Mouse (Mus musculus) layer of hippocampus, adult 18-20 months (tissue): Measurements from ENCODE around the gene Stam. TPM values are rescaled to one million over a fixed set of nuclear protein-coding genes. Genes with fewer than 3 reads are reported as not detected.
"Not testable (repeated sequence)": the region's sequence is repeated elsewhere in the genome, so short reads cannot be mapped to it uniquely, and the experiment has no call there.

Source experiments
- DNase-seq, 2 experiments: peaks; one replicate each; pipeline ENCODE4 v3.0.0; 2022; ENCODE audit warnings: low spot score in 2 of 2
- long read RNA-seq: library from polyadenylated mRNA; stranded (forward); transcript quantifications from one replicate; pipeline ENCODE4 v2.0.0, GENCODE M21; 2021
- total RNA-seq, 2 experiments: library from RNA; stranded (reverse); gene quantifications; 2 replicates each; pipeline ENCODE4 v1.2.3; 2021

Gene Stam
- 10 to 100 TPM; 89.2 to 91.4 TPM for total RNA-seq
- long read RNA-seq, full-length matches to known transcripts = 12 of 22 reads
- long read RNA-seq, partial matches to known transcripts = 9 of 22 reads
- long read RNA-seq, other reads (novel, unspliced or antisense) = 1 of 22 reads

DNA sequence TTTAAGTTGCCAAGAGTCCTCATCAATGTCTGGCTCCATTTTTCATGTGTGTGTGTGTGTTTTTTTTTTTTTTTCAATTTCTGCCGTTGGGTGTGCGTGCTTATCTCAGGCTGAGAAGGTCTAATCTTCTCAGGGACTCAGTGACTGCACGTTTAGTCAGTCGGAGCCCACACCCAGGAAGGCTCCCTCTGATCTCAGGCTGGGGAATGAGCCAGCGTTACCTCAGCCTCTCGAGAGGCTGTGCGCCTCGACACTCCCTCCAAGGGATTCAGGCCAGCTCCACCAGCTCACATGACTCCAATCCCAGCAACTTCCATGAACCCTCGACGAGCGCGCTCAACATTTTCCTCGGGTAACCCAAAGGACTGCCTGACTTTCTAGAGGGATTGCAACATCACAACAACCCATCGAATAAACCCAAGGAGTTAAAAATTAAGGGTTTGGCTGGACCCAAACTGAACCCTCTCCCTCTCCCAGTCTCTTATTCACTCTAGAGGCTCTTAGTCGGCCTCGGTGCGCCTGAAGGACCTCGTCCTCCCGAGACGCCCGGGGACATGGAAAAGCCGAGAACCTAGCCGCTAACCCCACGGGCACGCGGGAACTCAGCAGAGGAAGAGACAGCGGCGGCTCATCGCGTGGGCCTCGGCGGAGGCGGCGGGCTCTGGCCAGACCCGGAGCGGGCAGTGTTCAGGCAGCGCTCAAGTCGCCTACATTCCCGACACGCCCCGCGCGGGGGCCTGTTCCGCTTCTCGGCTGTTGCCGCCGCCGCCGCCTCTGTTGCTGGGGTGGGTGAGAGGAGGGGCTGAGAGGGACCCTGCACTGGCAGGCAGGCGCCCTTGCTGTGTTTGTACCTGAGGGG, at the start of gene Stam:
TSS of gene Stam (plus strand) at position 737 of the 859 bp plus-strand sequence.
- DNase-seq = peak; percentile 85 to 91

DNA sequence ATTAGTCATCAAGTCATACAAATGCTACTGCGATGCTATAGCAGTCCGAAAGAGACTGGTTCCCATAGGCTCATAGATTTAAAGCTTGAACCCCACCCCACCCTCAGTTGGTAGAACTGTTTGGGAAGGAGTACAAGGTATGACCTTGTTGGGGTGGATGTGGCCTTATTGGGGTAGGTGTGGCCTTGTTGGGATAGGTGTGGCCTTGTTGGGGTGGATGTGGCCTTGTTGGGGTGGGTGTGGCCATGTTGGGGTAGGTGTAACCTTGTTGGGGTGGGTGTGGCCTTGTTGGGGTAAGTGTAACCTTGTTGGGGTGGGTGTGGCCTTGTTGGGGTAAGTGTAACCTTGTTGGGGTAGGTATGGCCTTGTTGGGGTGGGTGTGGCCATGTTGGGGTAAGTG, 32.6 kb upstream of the Stam start:
- DNase-seq = no peak

- DNase-seq = no peak
These were observed 30.9 kb upstream of the Stam start for GRCm38 (mm10) chr2:14043011-14043410.

GRCm38 (mm10) chr2:14043577-14044170, 30.2 kb upstream of the Stam start:
- DNase-seq = no peak

DNA sequence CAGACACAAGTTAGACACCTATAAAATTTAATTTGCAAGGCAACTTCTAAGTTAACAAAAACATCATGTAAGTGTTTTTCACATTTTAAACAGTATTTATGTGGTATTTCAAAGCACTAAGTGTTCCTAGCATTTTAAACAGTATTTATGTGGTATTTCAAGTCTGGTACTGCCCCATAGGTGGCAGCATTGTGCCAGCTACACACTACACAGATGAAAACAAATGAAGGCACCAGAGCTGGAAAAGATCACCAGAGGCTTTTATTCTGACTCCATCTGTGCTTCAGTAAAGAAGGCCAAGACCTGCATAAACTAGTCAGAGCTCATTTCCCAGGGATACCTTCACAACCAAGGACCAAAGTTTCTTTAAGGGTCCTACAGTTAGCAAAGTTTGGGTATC, 25.5 kb upstream of the Stam start:
- peak; percentile 61 to 91 for DNase-seq

DNA sequence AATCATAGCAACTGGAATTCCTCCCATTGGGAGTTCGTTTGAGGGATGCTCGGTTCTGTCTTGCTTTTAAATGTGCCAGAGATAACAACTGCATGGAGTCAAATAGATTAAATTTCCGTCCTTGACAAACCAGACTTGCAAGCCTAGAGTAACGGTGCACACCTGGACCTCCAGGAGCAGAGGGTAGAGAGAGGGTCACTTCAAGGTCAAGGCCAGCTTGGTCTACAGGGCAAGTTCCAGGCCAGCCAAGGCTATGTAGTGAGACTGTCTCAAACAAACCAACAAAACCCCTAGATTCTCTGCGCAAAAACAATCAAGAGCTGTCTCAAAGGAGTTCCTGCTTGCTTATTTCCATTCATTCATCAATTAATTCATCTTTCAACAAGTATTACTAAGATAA, 25.1 kb upstream of the Stam start:
- no peak for DNase-seq

GRCm38 (mm10) chr2:14053618-14054017, 20.3 kb upstream of the Stam start:
- no peak for DNase-seq

- no peak for DNase-seq
These were observed 19.7 kb upstream of the Stam start for GRCm38 (mm10) chr2:14054163-14054562.

DNA sequence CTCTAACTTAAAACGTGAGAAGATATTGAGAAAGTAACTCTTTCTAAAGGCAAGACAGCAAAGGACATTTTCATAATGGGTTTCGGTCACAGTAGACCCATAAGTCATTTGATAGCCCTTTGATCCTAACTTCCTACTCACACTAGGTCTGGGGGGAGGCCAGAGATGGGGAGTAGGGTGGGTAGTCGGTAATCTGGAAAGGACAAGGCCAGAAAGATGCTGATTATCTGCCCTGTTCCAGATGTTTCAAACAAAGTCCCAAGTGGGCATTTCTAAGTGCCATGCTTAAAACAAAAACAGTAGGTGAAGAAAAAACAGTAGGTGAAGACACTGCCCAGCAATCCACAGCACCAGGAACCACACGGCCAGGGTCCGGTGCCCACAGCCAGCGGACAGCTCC, 19.2 kb upstream of the Stam start:
- DNase-seq = no peak

DNA sequence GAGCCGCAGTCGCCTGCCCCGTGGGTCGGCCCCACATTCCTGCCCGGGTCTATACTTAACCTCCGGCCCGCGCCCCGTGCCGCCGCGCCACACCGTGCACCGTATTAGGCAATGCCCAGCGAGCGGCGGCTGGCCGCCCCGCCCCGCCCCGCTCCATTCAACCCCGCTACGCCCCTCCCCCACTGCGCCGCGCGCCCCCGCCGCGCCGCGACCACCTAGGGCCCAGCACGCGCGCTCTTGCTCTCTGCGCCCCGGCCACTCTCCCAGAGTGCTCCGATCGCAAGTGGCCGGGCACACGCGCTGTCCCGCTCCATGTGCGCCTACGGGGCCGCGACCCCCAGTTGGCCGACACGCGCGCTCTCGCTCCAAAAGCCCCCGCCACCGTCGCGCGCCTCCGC, 18.7 kb upstream of the Stam start:
- DNase-seq = no peak

GRCm38 (mm10) chr2:14055566-14056331, 18.1 kb upstream of the Stam start, which contains the start of gene Hacd1:
TSS of gene Hacd1 (minus strand) at chr2:14056135.
- DNase-seq = peak; percentile 73 to 79

GRCm38 (mm10) chr2:14065704-14066650, 7.9 kb upstream of the Stam start:
- DNase-seq = no peak

DNA sequence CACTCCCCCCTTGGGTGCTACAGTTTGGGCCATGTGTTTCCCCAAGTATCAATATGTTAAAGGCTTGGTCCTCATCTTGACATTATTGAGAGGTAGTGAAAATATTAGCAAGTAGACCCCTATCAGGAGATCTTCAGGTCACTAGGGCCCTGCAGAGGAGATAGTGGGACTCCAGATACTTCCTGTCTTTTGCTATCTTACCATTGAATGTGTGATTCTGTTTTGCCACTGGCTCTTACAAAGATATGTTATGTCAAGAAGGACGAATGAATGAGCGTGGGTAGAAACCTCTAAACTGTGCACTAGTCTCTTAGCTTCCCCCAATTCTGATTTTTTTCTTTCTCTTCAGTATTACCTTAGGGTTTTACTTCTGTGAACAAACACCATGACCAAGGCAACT, 4.9 kb upstream of the Stam start:
- no peak for DNase-seq

GRCm38 (mm10) chr2:14070466-14070865, 3.4 kb upstream of the Stam start:
- DNase-seq = peak; percentile 38 to 46

DNA sequence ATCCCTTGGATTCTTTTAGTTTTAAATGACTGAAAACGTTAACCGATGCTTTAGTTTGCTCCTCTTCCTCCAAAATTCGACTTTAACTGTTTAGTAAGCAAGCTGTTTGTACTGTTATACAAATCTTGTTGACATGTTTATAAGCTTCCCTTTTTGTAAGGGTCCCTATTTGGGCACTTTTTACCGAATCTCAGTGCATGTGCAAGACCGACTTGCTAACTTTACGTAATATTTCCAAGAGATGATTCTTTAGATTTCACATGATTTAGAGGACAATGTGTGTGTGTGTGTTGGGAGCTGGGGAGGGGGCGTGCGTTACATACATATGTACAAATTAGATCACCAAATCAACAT, 913 bp upstream of the Stam start:
- DNase-seq = no peak

DNA sequence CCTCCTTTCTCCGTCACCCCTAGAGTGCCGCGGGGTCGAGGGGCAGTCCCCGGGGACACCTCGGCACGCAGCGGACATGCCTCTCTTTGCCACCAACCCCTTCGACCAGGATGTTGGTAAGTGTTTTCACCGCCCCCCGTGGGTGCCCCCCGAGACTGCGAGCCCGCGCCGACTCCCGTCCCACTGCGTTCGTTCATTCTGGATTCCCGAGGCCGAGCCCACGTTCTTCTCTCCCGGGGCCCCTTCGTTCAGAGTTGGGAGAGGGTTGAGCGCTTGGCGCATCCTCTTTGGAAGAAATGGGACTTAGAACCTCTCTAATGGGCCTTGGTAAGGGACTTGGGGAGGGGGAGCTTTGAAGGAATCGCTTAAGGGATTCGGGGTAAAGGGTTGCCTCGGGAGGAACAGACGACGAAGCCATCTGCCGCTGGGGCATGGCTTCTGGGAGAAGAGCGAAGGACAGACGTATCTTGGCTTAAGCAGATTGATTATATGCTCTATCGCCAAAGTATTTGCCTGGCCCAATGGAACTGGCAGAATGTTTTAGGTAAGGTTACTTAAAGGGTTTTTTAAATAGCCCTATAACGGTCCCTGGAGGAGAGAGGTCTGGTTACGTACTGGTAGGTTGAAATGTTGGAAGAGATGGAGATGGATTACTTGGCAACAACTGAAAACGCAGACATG, 463 bp downstream of the Stam start:
- DNase-seq = no peak

DNA sequence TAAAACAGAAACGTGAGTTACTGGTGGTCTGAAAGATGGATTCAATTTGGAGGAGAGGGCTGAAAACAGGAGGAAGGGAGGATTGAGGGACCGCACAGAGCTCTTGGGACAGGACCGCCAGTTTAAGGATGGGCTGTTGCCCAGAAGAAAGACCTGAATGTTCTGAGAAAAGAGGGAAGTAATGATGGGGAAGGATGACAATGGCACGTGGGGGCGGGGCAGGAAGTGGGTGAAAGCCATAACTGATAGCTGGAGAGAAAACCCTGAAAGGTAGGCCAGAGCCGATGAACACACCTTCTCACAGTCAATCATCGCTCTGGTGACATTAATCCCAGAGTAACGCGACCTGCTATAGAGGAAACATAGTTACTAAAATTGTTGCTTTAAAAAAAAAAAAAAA, 4.6 kb downstream of the Stam start:
- DNase-seq = not testable (repeated sequence)

DNA sequence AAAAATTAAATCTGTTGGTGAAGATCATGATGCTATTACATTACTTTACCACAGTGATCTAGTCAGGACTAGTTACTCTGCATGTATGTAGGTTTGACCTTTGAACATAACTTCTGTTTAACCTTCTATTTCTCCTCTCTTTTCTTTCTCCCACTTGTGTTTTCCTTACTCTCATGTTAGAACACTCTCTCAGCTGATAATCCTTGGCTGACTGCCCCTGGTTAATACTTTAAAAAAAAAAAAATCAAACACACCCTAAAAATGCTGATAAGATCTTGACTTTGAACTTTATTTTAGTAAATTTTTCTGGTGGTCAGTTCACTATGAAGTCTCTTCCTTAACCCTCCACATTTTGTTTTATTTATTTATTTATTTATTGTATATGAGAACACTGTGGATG, 26.6 kb downstream of the Stam start:
- no peak for DNase-seq

DNA sequence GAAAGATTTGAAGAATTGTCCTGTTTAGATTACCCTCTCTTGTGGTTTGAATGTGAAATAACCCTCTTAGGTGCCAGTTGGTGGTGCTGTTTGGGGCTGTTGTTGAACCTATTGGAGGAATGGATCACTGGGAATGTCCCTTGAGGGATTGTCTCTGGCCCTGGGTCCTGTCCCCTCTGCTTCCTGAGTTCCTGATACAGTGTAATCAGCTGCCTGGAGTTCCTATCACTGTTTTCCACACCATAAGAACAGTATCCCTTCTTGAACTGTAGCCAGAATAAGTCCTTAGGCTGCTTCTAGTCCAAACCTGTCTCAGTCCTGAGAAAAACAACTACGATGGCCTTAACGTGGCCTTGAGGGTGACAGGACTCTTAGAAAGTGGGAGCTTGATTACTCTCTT, 28.7 kb downstream of the Stam start:
- no peak for DNase-seq

DNA sequence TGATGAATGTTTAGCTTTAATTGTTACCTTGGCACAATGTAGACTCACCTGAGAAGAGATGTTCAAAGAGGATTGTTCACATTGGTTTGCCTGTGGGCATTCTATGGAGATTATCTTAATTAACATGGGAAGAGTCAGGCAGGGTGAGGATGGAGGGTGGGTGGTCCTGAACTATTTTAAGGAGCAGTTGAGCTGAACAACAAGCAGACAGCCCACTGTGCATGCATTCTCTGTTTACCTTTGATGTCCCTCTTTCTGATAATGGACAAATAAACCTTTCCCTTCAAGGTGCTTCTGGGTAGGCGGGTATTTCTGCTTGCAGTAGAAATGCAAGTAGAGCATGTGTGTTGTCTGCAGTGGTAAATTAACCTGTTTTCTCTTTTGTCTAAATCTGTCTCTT, 30.0 kb downstream of the Stam start:
- no peak for DNase-seq
